Mouse (Mus musculus) layer of hippocampus, adult 11-12 months (tissue): ENCODE data around the gene Kcnh4.

Experiments used
- DNase-seq: peaks from one replicate; pipeline ENCODE4 v3.0.0; 2022; ENCODE audit warnings: low spot score

The Kcnh4 gene

DNA sequence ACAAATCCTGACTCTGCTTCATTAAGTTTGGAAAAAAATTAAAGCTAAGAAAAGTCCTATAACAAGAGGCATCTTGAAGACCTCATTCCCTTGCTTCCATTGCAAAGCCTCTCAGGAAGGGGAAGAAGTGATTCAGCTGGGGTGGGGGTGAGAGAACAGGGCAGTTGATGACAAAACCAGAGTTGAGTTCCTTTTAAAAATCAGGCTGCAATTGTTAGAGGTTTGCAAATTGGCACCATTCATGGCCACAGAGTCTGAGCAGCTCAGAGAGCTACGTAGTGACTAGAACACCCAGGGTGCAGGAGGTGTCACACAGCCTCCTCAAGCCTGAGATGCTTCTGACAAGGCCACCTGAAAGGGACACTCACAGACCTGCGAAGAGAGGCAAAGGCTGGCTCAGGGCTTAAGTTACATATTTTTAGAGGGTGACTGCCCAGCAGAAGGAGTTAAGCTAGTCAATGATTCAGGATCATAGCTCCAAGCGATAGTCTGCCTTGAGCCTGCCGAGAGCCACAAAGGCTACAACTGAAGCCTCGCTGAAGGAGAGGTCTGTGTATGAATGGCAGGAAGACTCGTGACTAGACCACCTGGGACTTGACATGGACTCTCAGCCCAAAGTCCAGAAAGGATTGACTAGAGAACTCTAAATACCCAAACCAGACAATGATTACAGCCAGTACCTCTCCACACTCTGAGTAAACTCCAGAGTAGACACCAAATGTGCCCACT, 29.1 kb downstream of the Kcnh4 start:
- no peak for DNase-seq

DNA sequence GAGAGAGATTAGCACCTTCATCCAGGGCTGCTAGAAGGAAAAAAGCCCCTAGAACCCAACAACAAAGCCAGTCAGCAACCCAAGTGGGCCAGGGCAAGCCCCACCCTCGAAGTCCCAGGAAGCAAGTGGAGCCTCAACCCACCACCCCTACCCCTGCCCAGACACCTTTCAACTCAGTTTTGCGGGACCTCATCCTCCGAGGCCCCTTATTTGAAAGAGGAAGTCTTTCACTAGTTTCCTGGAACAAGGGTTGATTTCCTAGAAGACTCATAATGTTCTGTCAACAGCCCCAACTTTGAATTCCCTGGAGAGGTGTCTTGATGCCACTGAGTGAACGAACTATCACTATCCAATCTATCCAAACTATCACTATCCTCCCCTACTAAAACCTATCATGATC, 29.8 kb downstream of the Kcnh4 start:
- DNase-seq: no peak

DNA sequence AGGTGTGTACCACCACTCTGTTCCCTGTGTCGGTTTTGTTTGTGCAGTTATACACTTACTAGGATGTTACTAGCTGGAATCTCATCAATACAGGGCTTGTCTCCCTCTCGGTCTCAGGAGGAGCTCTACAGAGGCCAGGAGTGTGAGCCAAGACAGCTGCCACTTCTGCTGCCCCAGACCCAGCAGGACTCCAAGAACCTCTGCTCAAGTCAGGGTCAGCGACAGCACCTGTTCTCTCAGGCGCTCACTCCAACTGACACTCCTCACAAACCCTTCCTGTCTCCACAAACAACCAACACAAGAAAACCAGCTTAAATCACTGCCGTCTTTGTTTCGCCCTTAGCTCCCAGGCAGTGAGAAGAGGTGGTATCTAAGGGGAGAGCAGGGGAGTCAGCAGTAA, 31.1 kb downstream of the Kcnh4 start:
- DNase-seq: no peak

DNA sequence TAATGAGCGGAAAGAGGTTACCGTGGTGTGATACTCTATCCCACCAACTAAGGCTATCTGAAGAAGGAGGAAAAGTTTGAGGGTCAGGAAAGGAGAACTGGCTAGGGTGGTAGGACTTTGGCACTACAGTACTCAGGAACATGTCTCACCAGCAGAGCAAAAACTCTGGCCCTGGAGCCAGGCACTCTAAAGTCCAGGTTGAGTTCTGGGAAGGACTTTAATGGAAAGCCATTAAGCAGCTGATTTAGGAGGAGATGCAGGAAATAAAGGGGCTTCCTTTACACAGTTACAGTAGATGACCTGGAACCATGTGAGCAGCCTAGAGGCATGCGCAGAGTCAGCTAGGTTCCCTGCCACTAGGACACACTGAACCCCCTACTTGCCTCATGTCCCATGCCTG, 32.5 kb downstream of the Kcnh4 start:
- DNase-seq: no peak

DNA sequence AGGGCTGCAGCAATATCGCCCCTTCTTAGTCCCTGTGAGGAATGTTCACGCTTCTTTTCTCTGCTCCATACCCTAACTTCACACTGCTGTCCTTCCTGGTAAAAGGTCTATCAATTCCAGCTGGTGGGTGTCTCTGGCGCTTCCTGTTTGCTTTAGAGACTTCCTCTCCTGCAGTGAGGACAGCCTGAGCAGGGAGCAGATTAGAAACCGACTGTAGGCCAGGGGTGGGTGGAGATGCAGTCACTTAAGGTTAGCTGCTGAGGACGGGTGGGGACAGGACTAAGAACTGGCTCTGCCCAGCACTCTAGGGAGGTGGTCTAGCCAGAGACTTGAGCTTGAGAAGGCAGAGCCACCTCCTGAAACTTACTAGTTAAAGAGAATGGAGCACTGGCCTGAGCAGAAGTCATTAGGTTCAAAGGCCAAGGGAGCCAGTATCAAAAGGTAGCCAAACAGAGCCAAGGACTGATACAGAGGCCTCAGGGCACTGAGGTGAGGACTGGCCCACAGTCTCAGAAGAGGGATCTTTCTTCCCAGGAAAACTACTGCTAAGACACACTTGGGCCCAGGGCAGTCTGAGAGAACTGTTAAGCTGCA, 34.7 kb downstream of the Kcnh4 start:
- DNase-seq: no peak

DNA sequence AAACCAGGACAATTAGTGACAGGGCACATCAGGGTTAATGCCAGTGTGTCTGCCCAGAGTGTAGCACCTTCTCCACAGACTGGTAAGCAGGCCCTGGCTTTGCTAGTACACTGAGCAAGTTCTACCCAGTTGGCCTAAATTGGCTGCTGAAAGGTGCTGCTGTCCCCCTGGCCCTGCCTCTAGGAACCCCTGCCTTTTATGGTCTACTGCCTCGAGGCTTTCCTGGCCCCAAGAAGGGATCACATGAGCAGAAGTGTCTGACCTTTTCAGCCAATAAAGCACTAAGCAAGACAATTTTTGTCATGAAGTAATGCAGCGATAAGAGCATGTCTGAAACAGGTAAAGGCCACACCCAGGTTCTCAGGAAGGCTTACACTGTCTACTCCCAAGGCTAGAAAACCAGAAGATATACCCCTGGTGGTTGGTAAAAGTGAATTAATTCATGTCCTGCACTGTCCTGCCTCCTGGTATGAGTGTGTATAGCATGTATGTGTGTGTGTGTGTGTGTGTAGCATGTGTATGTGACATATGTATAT, 37.2 kb downstream of the Kcnh4 start:
- DNase-seq: no peak

DNA sequence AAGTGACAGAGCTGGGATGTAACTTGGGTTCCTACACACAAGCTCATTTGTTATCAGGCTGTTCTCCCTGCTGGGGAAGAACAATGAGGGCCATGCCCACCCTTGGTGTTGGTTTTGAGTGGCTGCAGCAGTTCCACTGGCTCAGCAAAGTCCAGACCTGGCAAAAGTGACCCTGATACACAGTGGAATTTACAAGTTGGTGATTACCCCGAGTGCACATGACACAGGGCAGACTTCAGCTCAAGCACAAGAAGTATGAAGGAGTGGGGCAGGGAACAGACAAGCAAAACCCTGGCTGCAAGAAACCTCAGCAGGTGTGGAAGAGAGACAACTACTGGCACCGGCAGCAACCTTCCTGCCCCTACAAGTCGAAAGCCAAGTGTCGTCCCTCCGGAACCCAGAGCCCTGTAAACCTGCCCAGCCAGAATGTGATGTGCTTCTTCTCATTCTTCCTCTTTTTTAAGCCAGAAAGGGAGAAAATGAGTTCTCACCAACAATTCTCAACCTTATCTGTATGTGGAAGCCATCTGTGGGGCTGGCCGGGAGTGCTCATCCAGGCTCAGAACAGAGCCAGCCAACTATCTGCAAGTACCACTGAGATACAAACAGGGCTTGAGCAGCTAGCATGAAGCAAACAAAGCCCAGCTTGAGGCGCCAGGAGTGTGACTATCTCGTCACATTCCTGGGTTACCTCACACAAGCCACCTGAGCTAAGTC, 37.8 kb downstream of the Kcnh4 start:
- DNase-seq: no peak

DNA sequence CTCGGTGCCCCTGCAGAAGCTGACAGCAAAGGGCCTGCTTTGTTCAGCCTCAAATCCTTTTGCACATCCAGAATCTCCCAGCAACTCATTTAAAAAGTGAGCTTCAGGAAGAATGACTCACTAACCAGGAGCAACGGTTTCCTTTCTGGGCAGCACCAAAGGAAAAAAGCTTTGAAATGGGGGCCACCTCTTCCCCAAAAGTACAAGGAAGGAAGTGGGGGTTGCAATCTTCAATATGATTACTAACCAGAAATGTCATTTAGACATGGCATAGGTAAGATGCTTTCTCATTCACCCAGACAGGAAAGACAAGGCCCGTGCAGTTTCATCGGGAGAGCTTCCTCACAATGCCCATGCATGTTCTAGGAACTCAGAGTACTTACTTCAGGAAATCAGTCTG, 38.5 kb downstream of the Kcnh4 start:
- DNase-seq: no peak

DNA sequence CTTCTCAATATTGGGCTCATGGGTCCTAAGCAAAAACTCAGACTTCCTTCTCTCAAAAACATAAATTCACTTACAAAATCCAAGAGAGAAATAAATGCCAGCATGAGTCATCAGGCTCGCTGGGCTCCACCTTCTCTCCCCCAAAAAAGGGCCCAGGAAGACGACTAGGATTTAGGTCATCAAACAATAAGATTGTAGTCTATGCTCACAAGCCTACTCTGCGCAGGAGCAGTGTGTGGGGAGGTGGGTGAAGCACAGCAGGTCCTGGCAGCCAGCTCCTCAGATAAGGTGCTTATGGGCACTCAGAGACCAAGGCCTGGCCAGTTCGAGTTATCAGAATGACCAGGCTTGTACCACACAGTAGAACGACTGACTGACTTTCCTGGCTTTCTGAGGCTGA, 39.4 kb downstream of the Kcnh4 start:
- no peak for DNase-seq

DNA sequence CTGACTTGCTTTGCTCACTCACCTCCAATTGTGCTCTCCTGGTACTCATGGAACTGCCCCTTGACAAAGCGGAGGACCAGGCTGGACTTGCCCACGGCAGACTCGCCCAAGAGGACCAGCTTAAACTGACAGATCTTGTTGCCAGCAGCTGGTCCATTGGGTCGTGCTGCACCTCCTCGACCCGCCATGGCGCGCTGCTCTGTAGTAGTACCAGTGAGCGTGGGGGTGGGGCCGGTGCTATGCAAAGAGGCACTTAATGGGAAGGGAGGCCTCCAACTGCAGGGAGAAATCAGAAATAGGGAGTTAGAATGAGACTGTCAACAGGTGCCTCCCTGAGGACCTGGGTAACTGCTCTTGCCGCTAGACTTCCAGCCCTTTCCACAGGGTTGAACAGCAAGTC, 39.8 kb downstream of the Kcnh4 start:
- DNase-seq: no peak

DNA sequence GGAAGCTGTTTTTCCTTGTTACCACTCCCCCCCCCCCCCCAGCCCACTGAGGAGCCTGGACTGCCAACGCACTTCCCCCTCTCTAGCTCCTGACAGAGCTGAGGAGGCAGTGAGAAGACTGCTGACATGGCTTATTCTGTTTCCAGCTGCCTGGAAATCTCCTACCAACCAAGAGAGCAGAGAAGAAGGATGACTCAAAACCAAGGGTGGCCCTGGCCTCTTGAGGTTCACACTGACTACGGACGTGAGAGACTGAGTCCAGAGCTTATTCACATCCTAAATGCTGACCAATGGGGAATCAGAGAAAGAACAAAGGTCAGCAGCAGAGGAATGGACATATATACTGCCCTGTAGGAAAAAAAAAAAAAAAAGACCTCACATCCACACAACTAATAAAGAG, 40.4 kb downstream of the Kcnh4 start:
- no peak for DNase-seq

DNA sequence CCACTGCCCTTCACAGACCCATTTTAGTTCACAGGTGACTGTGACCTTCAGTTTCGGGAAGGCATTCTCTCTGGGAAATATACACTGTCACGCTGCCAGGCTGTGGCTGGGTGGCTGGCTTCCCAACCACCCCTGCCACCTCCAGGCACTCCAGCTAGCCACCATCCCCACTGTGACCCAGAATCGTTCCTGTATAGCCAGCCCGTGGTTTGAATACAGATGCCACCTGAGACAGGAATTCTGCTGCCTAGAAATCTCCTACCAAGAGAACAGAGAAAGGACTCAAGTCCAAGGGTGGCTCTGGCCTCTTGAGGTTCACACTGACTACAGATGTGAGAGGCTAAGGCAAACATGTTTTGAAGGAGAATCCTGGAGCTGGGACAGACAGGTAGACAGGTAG, 40.9 kb downstream of the Kcnh4 start:
- DNase-seq: no peak

DNA sequence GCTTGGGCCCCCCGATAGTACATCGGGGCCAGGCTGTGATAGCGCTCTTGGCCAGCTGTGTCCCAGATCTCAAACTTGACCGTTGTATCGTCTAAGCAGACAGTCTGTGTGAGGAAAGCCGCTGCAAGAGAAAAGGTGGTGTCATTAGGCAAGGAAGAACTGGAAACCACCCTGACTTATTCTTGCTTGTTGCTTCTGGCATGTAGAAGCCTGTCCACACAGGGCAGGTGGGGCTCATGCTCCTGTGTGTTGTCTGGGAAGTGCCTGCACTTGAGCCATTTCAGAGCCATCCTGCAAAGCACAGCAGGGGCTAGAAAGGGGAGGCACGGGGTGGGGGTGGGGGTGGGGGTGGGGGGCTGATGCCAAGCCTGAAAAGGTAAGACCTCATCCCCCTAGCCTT, 41.3 kb downstream of the Kcnh4 start:
- no peak for DNase-seq

DNA sequence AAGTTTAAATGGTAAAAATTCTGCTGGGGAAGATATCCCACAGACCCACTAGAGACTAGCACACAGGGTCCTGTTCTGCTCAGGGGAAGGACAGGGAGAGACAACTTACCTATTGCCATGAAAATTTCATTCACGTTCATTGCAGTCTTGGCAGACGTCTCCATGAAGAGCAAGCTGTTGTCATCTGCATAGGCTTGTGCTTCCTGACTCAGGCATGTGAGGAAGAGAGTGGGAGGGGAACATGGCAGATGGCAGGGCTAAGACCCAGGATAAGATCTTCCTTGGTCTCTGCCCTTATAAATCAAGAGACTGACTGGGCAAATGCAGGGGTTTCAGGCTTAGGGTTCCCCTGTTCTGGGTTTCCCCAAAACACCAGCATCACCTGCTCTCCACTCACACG, 43.1 kb downstream of the Kcnh4 start:
- DNase-seq: no peak

DNA sequence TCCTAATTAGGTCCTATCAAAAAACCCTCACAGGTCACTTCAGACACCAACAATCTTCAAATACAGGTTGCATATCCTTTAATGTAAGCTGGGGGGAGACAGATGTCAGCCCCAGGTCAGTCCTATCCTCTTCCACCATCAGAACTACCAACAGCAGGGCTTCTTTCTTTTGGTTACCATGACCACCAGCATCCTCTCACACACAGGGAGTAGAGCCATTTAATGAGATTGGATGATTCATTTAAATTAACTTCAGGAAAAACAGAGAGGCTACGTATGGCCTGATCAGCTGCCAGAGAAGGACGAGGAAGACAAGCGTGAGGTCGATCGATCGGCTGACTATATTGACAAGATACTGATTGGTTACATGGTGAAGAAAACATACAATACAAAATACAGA, 44.8 kb downstream of the Kcnh4 start:
- DNase-seq: no peak

DNA sequence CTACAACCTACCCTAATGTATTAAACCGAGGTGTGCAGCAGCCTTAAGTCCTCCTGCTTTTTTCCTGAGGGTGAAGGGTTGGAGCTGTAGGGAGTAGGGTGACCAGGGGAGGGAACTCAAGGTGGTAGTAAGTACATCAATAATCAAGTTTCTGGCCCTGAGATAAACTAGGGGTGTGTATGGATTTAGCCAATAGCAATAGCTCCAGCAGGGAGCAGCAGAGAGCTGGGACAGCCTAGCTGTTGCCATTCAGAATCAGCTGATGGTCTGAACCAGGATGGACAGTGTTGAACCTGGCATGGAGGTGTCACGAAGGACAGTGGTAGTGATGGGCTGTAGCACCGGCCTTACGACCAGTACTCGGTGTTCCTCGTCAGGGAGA, 45.2 kb downstream of the Kcnh4 start:
- peak; percentile 89 for DNase-seq

DNA sequence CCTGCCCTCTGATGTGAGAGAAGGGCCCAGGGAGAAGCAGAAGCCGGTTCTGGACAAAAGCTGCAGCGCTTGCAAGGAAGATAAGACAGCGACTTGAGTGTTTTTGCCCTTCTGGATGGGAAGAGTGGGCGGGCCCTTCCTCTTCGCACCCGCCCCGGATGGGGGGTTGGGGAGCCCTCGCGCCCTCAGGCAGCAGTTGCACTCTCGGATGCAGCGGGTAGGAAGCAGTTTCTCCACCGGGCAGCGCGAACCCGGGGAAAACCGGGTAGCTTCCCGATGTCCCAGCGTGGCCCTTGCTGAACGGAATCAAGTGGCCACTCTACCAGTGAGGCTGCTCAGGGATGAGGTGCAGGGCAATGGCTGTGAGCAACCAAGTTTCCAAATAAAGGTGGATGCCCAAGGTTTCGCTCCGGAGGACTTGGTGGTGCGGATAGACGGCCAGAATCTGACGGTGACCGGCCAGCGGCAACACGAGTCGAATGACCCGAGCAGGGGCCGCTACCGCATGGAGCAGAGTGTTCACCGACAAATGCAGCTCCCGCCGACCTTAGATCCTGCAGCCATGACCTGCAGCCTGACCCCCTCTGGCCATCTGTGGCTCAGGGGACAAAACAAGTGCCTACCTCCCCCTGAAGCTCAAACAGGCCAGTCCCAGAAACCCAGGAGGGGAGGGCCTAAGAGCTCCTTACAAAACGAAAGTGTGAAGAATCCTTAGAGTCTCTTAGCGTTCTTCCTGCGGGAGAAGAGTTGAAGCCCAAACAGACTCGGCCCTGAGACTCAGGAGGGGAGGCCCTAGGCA, 45.8 kb downstream of the Kcnh4 start, which contains the start of gene Hspb9:
Hspb9 (plus strand) TSS at position 116 of the 799 bp plus-strand sequence.
- DNase-seq: peak; percentile 51

DNA sequence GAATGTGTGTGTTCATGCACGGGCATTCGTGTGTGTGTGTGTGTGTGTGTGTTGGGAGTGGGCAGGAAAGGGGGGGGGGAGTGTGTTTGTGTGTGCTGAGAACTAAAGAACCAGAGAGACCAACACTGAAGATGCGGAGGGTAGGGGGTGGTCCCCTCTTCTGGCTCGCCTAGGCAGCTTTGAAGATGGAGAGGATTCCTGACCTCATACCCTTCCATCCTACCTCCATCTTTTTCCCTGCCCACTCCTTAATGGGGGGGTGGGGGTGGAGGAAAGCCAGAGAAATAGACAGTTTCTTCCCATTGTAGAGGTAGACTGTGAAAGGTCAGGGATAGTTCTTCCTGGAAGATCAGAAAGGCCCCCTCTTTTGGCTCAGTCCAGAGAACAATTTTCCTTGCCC, 46.6 kb downstream of the Kcnh4 start:
- DNase-seq: no peak

DNA sequence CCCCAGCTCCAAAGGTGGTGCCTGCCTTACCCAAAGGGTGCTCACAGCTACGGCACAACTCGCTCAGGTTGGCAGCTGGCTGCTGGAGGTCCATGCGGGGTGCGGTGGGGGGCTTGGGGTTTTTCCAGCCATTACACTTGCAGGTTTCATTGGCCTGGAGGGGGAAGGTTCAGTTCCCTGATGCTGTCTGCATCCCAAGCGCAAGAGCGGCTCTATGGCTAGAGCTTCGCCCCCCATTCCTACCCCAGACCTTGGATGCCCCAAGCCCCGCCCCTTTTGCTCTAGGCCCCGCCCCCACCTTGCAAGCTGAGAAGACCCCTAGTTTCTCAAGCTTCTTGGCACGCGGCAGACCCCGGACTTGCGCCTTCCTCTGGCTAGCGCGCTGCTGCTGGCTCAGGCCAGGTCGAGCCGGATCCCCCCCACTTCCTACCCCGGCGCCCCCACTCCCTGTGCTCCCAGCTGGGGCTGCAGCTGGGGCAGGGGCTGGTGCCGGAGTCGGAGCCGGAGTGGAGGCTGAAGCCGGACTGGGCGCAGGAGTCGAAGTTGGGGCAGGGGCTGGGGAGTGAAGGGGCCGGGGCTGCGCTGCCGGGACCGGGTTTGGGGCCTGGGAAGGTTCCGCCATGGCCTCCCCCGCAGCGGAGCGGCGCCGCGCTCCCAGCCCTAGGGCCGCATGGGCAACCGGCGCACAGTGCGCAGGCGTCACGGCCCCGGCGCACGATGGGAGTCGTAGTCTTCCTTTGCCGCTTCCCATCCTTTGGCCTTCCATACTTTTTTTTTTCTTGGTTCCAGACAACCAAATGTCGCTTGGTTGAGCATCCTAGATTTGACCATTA, 47.7 kb downstream of the Kcnh4 start, which contains the start of gene Kat2a:
Kat2a (minus strand) TSS at position 683 of the 833 bp plus-strand sequence.
- peak; percentile 82 for DNase-seq

DNA sequence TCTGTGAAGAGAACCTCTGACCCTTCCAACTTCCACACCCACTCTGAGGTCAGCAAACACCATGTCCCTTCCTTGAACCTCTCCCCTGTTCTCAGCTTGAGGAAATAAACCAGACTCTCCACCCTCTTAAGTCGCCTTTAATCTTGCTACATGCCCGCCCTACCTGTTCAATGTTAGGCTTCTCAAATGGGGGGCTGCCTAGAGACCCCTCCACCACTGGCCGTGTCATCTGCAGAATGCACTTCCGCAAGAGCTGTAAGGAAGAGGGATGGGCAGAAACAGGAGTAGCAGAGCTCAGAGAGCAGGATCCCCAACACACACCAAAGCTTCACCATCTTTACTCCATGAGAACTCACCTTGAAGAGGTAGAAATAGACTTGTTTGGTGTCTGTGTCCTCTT, 48.8 kb downstream of the Kcnh4 start:
- no peak for DNase-seq

DNA sequence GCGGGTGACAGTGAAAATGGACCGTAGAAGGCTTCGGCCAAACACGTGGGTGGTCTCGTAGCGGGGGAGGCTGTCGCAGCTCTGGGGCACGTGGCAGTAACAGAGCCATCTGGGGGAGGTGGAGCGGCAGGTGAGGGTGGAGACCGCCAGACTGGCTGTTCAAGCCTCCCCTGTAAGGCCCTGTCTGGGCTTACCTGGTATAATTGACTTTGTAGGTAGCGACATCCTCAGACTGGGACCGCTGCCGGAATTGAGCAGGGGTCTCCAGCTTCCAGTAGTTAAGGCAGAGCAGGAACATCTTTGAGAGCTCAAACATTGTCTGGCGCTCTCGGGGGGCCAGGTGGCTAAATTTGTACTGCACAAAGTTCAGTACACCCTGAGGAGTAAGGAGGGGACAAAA, 49.2 kb downstream of the Kcnh4 start:
- no peak for DNase-seq
